Mouse (Mus musculus) kidney, postnatal 0 days (tissue): Measurements from ENCODE around the gene Mog. TPM values are rescaled to one million over a fixed set of nuclear protein-coding genes. Genes with fewer than 3 reads are reported as not detected.

Experiments used
- ATAC-seq: fragments of 200-750 bp; cut with Nextera tagmentation; replicated peaks from 2 replicates; pipeline ENCODE4 v1.8.0; 2017; ENCODE audit warnings: low read depth, moderate number of reproducible peaks, moderate TSS enrichment, moderate library complexity; ENCODE audit not compliant: low FRiP score
- DNase-seq: peaks from one replicate; pipeline ENCODE4 v3.0.0-alpha.2; 2016; ENCODE audit warnings: low spot score
- H3K27ac ChIP-seq: fragments of 300-500 bp; sonication (generic); 2 replicates; pipeline ENCODE4 v1.5.1; 2014; ENCODE audit warnings: mild to moderate bottlenecking
- H3K27me3 ChIP-seq: fragments of 300-500 bp; sonication (generic); 2 replicates; pipeline ENCODE4 v1.6.1; 2014; ENCODE audit warnings: low read length, mixed read lengths; ENCODE audit not compliant: insufficient read depth
- H3K36me3 ChIP-seq: fragments of 300-500 bp; sonication (generic); 2 replicates; pipeline ENCODE4 v1.6.1; 2014; ENCODE audit warnings: low read length, mixed read lengths; ENCODE audit not compliant: insufficient read depth
- H3K4me1 ChIP-seq: fragments of 300-500 bp; sonication (generic); replicated peaks from 2 replicates; pipeline ENCODE4 v1.6.1; 2014; ENCODE audit warnings: antibody characterized with exemption, low read length, mixed read lengths; ENCODE audit not compliant: insufficient read depth
- H3K4me2 ChIP-seq: fragments of 300-500 bp; sonication (generic); 2 replicates; pipeline ENCODE4 v1.6.1; 2014; ENCODE audit warnings: mild to moderate bottlenecking, low read length, moderate library complexity, mixed read lengths
- H3K4me3 ChIP-seq: fragments of 300-500 bp; sonication (generic); replicated peaks from 2 replicates; pipeline ENCODE4 v1.5.1; 2014; ENCODE audit warnings: low read depth, low read length
- H3K9ac ChIP-seq: fragments of 300-500 bp; sonication (generic); 2 replicates; pipeline ENCODE4 v1.6.1; 2014; ENCODE audit warnings: low read depth, low read length
- H3K9me3 ChIP-seq: fragments of 300-500 bp; sonication (generic); replicated peaks from 2 replicates; pipeline ENCODE4 v1.6.1; 2016; ENCODE audit warnings: low read length, inconsistent platforms, mixed read lengths
- CTCF ChIP-seq: IDR thresholded peaks from 2 replicates; pipeline ENCODE4 v1.5.1; 2016; ENCODE audit warnings: antibody characterized with exemption, low read depth, mild to moderate bottlenecking, moderate library complexity
- WGBS: fragments of 180-500 bp; shearing (Covaris S2); extraction: QIAGEN DNeasy Blood & Tissue Kit; methylation state at CpG from one replicate; pipeline ENCODE4 v1.1.7; 2014; 5-methylcytosine and 5-hydroxymethylcytosine counted together
- polyA plus RNA-seq: library from polyadenylated mRNA; unstranded; fragments of >200 nt; fragmentation: Nextera tagmentation; extraction: Ambion mirVana; gene quantifications from 2 replicates; pipeline ENCODE4 v1.2.1, GENCODE M21; 2015

Mog gene
- polyA plus RNA-seq, 1 experiment from 2014 or later = not detected

- Histone ChIP-seq H3K4me1 (no peaks in the 10 kb centered on the region), H3K36me3 (no peaks in the 10 kb centered on the region), H3K9ac (0 out of 2 replicates have a peak within 1 kb of the TSS, but pooled peaks have one; percentile 3), H3K27me3 (no peaks in the 10 kb centered on the region), H3K4me3 (0 out of 2 replicates have a peak within 1 kb of the TSS, but pooled peaks have one; percentile 8), H3K27ac (no peak within 1 kb of the TSS), H3K9me3 (no peaks in the 10 kb centered on the region), H3K4me2 (peak within 1 kb of the TSS; percentile 44)
- 11% methylated on average over 18 of the region's 18 CpGs for WGBS
- no peak for TF ChIP-seq CTCF
- ATAC-seq (0 out of 2 replicates have a peak, but pooled peaks have one; percentile 46), DNase-seq (peak; percentile 11)
These were observed 41.9 kb downstream of the Mog start, which contains the start of gene 2410137M14Rik for GRCm38 (mm10) chr17:36981221-36981813. TSS of gene 2410137M14Rik (minus strand) at chr17:36981237.

DNA sequence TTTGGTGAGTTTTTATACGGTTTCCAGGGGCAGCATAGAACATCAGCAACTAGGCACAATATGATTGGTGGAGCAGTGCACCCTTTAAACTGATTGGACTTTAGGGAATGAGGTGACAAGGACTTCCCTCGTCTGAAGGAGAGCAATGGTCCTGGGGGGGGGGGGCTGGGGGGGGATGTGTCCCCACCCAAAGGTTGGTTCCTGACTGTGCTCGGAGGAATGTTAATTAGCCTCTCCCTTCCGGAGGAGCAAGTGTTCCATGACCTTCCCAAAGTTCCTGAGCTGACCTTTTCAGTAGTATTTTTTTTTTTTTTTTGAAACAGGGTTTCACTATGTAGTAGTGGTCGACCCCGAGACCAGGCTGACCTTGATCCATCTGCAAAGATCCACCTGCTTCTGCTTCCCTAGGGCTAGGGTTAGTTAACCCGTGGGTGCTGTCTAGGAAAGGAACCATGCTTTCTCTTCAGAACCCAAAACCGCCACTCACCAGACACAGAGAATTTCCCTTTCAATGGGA lies 49.9 kb downstream of the Mog start:
- Histone ChIP-seq H3K9ac (no peak overlapping the region), H3K27ac (no peak overlapping the region), H3K4me1 (no peaks in the 10 kb centered on the region), H3K9me3 (no peaks in the 10 kb centered on the region), H3K4me2 (no peak overlapping the region), H3K36me3 (no peaks in the 10 kb centered on the region), H3K27me3 (no peaks in the 10 kb centered on the region), H3K4me3 (no peak overlapping the region)
- 56% methylated on average over 8 of the region's 8 CpGs for WGBS
- TF ChIP-seq CTCF = no peak
- ATAC-seq (no peak), DNase-seq (no peak)

DNA sequence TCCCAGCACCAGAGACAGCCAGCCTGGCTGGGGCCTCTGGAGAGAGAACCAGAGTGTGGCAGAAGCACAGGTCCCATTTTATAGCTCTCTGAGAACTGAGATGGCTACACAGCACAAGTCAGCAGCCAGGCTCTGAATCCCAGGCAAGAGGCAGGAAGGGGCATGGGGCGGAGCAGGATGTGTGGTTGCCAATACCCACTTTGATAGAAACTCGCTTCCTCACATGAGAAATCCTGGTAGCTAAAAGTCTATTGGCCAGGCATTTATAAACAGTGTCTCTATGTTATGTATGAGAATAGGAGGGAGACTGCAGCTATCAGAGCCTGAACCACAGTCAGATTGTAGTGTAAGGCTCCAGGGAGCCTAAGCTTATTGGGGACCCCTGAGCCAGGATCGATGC lies 50.4 kb downstream of the Mog start:
- TF ChIP-seq CTCF = no peak
- DNase-seq (no peak), ATAC-seq (no peak)
- H3K27ac ChIP-seq = no peak overlapping the region
- WGBS = 87% methylated on average over 3 of the region's 3 CpGs
- H3K4me3 ChIP-seq = no peak overlapping the region
- no peaks in the 10 kb centered on the region for H3K4me1 ChIP-seq
- no peak overlapping the region for H3K9ac ChIP-seq
- no peak overlapping the region for H3K4me2 ChIP-seq
- H3K27me3 ChIP-seq = no peaks in the 10 kb centered on the region
- no peaks in the 10 kb centered on the region for H3K9me3 ChIP-seq
- no peaks in the 10 kb centered on the region for H3K36me3 ChIP-seq

DNA sequence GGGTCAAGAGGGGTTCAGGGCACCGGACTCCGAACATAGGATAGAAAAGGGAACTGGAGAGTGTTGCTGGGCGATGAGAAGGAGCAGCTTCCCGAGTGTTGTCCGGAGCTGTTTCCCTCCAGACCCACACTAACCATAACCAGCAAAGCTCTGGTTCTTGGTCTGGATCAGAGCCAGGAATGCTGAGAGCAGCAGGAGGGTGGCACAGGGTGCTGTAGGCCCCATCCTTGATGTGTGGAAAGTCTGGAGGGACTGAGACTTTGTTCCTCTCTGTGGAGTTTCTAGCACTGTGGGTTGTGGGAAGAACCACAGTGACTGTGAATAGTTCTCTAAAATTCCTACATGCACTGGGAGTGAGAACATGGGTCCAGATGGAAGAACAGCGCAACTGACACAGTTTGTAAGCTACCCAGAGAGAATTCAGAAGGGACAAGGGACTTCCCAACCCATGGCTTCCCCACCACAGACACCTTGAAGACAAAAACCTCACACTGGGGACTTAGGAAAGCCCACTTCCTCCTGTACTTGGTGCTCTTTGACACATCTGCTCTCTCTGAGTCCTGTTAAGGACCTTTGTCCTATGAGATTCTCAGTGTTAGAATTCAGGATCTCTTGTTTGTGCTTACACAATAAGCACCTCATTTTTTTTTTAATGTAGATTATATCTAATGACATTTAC lies 51.9 kb downstream of the Mog start:
- H3K9me3 ChIP-seq = no peaks in the 10 kb centered on the region
- H3K4me2 ChIP-seq = no peak overlapping the region
- H3K27me3 ChIP-seq = no peaks in the 10 kb centered on the region
- no peak overlapping the region for H3K9ac ChIP-seq
- H3K4me3 ChIP-seq = no peak overlapping the region
- H3K4me1 ChIP-seq = no peaks in the 10 kb centered on the region
- H3K36me3 ChIP-seq = no peaks in the 10 kb centered on the region
- WGBS = 88% methylated on average over 6 of the region's 6 CpGs
- TF ChIP-seq CTCF = no peak
- ATAC-seq (no peak), DNase-seq (no peak)
- H3K27ac ChIP-seq = no peak overlapping the region

DNA sequence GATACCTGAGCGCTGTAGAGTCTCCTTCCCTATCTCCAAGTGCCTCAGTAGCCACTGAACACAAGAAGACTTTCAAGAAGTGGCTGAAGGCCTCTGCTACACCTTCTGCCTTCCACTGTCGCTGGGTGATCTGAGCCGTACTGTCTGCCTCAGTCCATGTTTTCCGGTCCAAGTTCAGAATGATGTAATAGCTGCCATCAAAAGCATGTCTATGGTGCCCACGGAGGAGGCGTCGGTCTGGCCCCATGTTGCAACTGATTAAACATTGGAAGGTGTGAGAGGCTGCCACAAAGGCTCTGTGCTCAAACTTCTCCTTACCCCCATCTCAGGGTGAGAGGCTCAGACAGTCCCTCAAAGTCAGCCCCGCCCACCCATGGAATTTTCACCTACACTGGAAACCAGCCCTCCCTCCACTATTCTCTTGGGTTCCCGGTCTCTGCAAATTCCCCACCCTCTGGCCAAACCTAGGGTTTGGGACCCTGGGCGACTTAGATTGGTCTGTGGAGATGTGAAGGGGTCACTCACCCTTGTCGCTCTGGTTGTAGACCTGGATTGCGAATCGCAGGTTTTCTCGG lies 52.8 kb downstream of the Mog start:
- WGBS = 86% methylated on average over 14 of the region's 14 CpGs
- Histone ChIP-seq H3K27ac (no peak overlapping the region), H3K4me3 (no peak overlapping the region), H3K27me3 (no peaks in the 10 kb centered on the region), H3K9ac (no peak overlapping the region), H3K4me2 (no peak overlapping the region), H3K36me3 (no peaks in the 10 kb centered on the region), H3K4me1 (no peaks in the 10 kb centered on the region), H3K9me3 (no peaks in the 10 kb centered on the region)
- TF ChIP-seq CTCF = no peak
- DNase-seq (no peak), ATAC-seq (no peak)

DNA sequence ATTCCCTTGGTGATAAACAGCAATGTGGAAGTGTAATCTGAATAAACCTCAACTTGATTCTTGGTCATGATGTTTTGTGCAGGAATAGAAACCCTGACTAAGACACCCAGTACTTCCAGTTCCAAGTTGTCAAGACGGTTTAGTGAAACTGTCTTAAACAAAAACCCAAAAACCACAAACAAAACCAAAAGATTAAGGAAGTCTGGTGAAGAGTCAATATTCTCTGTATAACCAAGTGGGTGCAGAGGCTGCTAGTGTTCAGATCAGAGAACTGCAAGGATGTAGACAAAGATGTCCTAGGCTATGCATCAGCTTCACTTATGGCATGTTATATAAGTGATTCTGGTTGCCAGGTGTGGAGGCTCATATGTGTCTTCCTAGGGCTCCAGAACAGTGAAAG lies 56.3 kb downstream of the Mog start:
- Histone ChIP-seq H3K9me3 (no peaks in the 10 kb centered on the region), H3K4me2 (no peak overlapping the region), H3K27ac (no peak overlapping the region), H3K9ac (no peak overlapping the region), H3K4me1 (no peaks in the 10 kb centered on the region), H3K4me3 (no peak overlapping the region), H3K27me3 (no peaks in the 10 kb centered on the region), H3K36me3 (no peaks in the 10 kb centered on the region)
- DNase-seq (no peak), ATAC-seq (no peak)
- no peak for TF ChIP-seq CTCF
- whole genome bisulfite sequencing = 93% methylated on average over 1 of the region's 1 CpGs
